Comparison of ENCODE assay signal across 32 mouse cellular contexts in the genomic region with DNA sequence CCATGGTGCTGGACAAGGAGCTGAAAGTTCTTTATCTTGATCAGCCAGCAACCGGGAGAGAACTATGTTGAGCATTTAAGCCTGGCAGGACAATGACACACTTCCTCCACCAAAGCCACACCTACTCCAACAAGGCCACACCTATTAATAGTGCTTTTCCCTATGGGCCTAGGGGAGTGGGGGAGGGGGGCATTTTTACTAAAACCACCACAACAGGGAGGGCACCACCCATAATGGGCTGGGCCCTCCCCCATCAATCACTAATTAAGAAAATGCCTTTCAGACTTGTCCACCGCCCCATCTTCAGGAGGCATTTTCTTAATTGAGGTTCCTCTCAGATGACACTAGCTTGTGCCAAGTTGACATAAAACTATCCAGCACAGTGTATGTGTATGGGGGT. TPM values are rescaled to one million over a fixed set of nuclear protein-coding genes. Genes with fewer than 3 reads are reported as not detected.
DNase-seq lines count a peak whose midpoint lies in the region; ATAC-seq lines count a peak whose summit lies in the region.
"Had no signal": no experiment of that assay in that cellular context is flagged by ENCODE, and none has a peak within 500 bp of the region (broad histone marks: within the 10 kb centered on the region; RNA-seq: fewer than 3 reads in every experiment).

No protein-coding gene starts in this region.

- no peak overlapping the region for H3K4me2 ChIP-seq in heart, embryonic 11.5 days
- H3K4me2 ChIP-seq: embryonic facial prominence, embryonic 13.5 days; forebrain, embryonic 12.5 days; forebrain, embryonic 15.5 days; heart, embryonic 12.5 days; heart, embryonic 15.5 days; hindbrain, embryonic 12.5 days; hindbrain, embryonic 15.5 days; intestine, embryonic 15.5 days had no signal

- no peak for ATAC-seq in heart, embryonic 11.5 days (replicated peaks; ENCODE audit: insufficient number of reproducible peaks, low FRiP score, low TSS enrichment)
- ATAC-seq: CD4-positive, CD25-positive, alpha-beta regulatory T cell, adult 4 months; forebrain, embryonic 15.5 days; intestine, embryonic 15.5 days had no signal

- no peak overlapping the region for H3K4me3 ChIP-seq in heart, embryonic 10.5 days
- H3K4me3 ChIP-seq in heart, embryonic 11.5 days (ENCODE audit: low read depth, low read length) = no peak overlapping the region
- H3K4me3 ChIP-seq: embryonic facial prominence, embryonic 10.5 days; embryonic facial prominence, embryonic 13.5 days; erythroblast, embryonic 14.5 days; forebrain, embryonic 12.5 days; forebrain, embryonic 15.5 days; heart, adult 2 months; heart, embryonic 12.5 days; heart, embryonic 15.5 days; hindbrain, embryonic 12.5 days; hindbrain, embryonic 15.5 days; intestine, embryonic 15.5 days had no signal

- no peak overlapping the region for H3K27ac ChIP-seq in heart, embryonic 10.5 days
- H3K27ac ChIP-seq in heart, embryonic 11.5 days (ENCODE audit: low read depth, low read length) = no peak overlapping the region
- H3K27ac ChIP-seq: embryonic facial prominence, embryonic 10.5 days; embryonic facial prominence, embryonic 13.5 days; forebrain, embryonic 12.5 days; forebrain, embryonic 15.5 days; heart, adult 2 months; heart, embryonic 15.5 days; hindbrain, embryonic 12.5 days; hindbrain, embryonic 15.5 days; intestine, embryonic 15.5 days had no signal

- H3K9me3 ChIP-seq in heart, embryonic 10.5 days = no peaks in the 10 kb centered on the region
- no peaks in the 10 kb centered on the region for H3K9me3 ChIP-seq in heart, embryonic 11.5 days (replicated peaks; ENCODE audit: control insufficient read depth, low read length)
- H3K9me3 ChIP-seq: embryonic facial prominence, embryonic 10.5 days; embryonic facial prominence, embryonic 13.5 days; forebrain, embryonic 12.5 days; forebrain, embryonic 15.5 days; heart, embryonic 12.5 days; heart, embryonic 15.5 days; hindbrain, embryonic 12.5 days; hindbrain, embryonic 15.5 days; intestine, embryonic 15.5 days had no signal

- H3K4me1 ChIP-seq in heart, embryonic 10.5 days = no peaks in the 10 kb centered on the region
- H3K4me1 ChIP-seq in heart, embryonic 11.5 days (ENCODE audit: control insufficient read depth, insufficient read depth, low read length) = no peaks in the 10 kb centered on the region
- H3K4me1 ChIP-seq: embryonic facial prominence, embryonic 10.5 days; embryonic facial prominence, embryonic 13.5 days; forebrain, embryonic 12.5 days; forebrain, embryonic 15.5 days; heart, embryonic 12.5 days; heart, embryonic 15.5 days; hindbrain, embryonic 12.5 days; hindbrain, embryonic 15.5 days; intestine, embryonic 15.5 days had no signal

- 54% methylated on average over 2 of the region's 2 CpGs for WGBS in heart, embryonic 10.5 days
- WGBS in heart, embryonic 11.5 days (ENCODE audit: insufficient replicate concordance) = 60% methylated on average over 2 of the region's 2 CpGs

- H3K27me3 ChIP-seq in heart, embryonic 10.5 days (ENCODE audit: insufficient read depth, poor library complexity, severe bottlenecking) = no peaks in the 10 kb centered on the region
- no peaks in the 10 kb centered on the region for H3K27me3 ChIP-seq in heart, embryonic 11.5 days (ENCODE audit: control insufficient read depth, insufficient read depth, low read length)
- H3K27me3 ChIP-seq: embryonic facial prominence, embryonic 13.5 days; forebrain, embryonic 12.5 days; forebrain, embryonic 15.5 days; heart, embryonic 12.5 days; heart, embryonic 15.5 days; hindbrain, embryonic 12.5 days; hindbrain, embryonic 15.5 days; intestine, embryonic 15.5 days had no signal

- H3K36me3 ChIP-seq in heart, embryonic 10.5 days = no peaks in the 10 kb centered on the region
- no peaks in the 10 kb centered on the region for H3K36me3 ChIP-seq in heart, embryonic 11.5 days (ENCODE audit: control insufficient read depth, insufficient read depth, low read length)
- H3K36me3 ChIP-seq: embryonic facial prominence, embryonic 10.5 days; embryonic facial prominence, embryonic 13.5 days; forebrain, embryonic 12.5 days; forebrain, embryonic 15.5 days; heart, embryonic 12.5 days; heart, embryonic 15.5 days; hindbrain, embryonic 12.5 days; hindbrain, embryonic 15.5 days; intestine, embryonic 15.5 days had no signal

- H3K9ac ChIP-seq in heart, embryonic 11.5 days (ENCODE audit: low read depth, low read length) = no peak overlapping the region
- H3K9ac ChIP-seq: embryonic facial prominence, embryonic 13.5 days; forebrain, embryonic 12.5 days; forebrain, embryonic 15.5 days; heart, embryonic 12.5 days; heart, embryonic 15.5 days; hindbrain, embryonic 12.5 days; hindbrain, embryonic 15.5 days; intestine, embryonic 15.5 days had no signal

- peak; percentile 14 for DNase-seq in heart, embryonic 10.5 days (ENCODE audit: low spot score)
- peak; percentile 11 for DNase-seq in lung, postnatal 10 days
- no peak for DNase-seq in lung, postnatal 4 days
- DNase-seq in ES-CJ7 (ENCODE audit: low read depth, low spot score) = peak; percentile 36
- no peak for DNase-seq in adrenal gland, postnatal 14 days
- no peak for DNase-seq in thymus, postnatal 0 days (ENCODE audit: low spot score)
- DNase-seq: adrenal gland, adult 2 months; adrenal gland, postnatal 25 days; cerebellum, adult 11-12 months; cerebellum, adult 8-10 months; cerebellum, postnatal 36 days; embryo, embryonic 11 days; gastrocnemius, postnatal 25 days; heart, adult 2 months; heart, postnatal 10 days; heart, postnatal 36 days had no signal

RNA-seq across cellular contexts. Expression of a gene that starts 12.4 kb away (rescaled TPM):
- polyA plus RNA-seq in heart, embryonic 10.5 days (2016; fragmentation: Nextera tagmentation; extraction: Ambion mirVana) = not detected in 2 replicates
- polyA plus RNA-seq in heart, embryonic 11.5 days (2014; fragmentation: Nextera tagmentation; extraction: Ambion mirVana) = not detected in 2 replicates
- not detected in 2 replicates for total RNA-seq in adrenal gland, postnatal 14 days (2021)
- 0.05 TPM in 1 of 2 replicates, not detected in the other for polyA plus RNA-seq in thymus, postnatal 0 days (2015; fragmentation: Nextera tagmentation; extraction: Ambion mirVana)
- total RNA-seq: adrenal gland, adult 2 months; adrenal gland, postnatal 25 days; gastrocnemius, adult 8-10 months; gastrocnemius, postnatal 25 days; heart, adult 2 months; heart, postnatal 10 days; heart, postnatal 36 days had no signal
- polyA plus RNA-seq: adrenal gland, adult 2 months; C2C12; CD4-positive, CD25-positive, alpha-beta regulatory T cell, adult 4 months; cortical plate, adult 2 months; embryonic facial prominence, embryonic 10.5 days; embryonic facial prominence, embryonic 13.5 days; erythroblast, embryonic 14.5 days; forebrain, embryonic 12.5 days; forebrain, embryonic 15.5 days; gonadal fat pad, adult 2 months; heart, adult 2 months; heart, embryonic 12.5 days; heart, embryonic 15.5 days; hindbrain, embryonic 12.5 days; hindbrain, embryonic 15.5 days; intestine, embryonic 15.5 days had no signal

RNA-seq across cellular contexts. Expression of a gene that starts 28.2 kb away (rescaled TPM):
- polyA plus RNA-seq in heart, embryonic 10.5 days (2016; fragmentation: Nextera tagmentation; extraction: Ambion mirVana) = 589 and 704 TPM in 2 replicates
- 455 and 479 TPM in 2 replicates for polyA plus RNA-seq in heart, embryonic 11.5 days (2014; fragmentation: Nextera tagmentation; extraction: Ambion mirVana)
- total RNA-seq in adrenal gland, postnatal 14 days (2021) = 182 and 196 TPM in 2 replicates
- polyA plus RNA-seq in thymus, postnatal 0 days (2015; fragmentation: Nextera tagmentation; extraction: Ambion mirVana) = 686 and 699 TPM in 2 replicates

Comparison
In these comparisons a context has a peak if more than half of its experiments do, and no peak if none do; other contexts are left out.
1. DNase-seq: peak in heart, embryonic 10.5 days (single experiment), lung, postnatal 10 days (single experiment) and ES-CJ7 (single experiment); none in lung, postnatal 4 days (0 of 2), adrenal gland, postnatal 14 days (single experiment) and thymus, postnatal 0 days (single experiment).